Mouse (Mus musculus) liver, embryonic 15.5 days (tissue): ENCODE data around the gene Ddx39. TPM values are rescaled to one million over a fixed set of nuclear protein-coding genes. Genes with fewer than 3 reads are reported as not detected.

Experiments
- ATAC-seq: fragments of 200-750 bp; cut with Nextera tagmentation; 2 replicates; pipeline ENCODE4 v1.8.0; 2017; ENCODE audit warnings: moderate number of reproducible peaks, mild to moderate bottlenecking, moderate library complexity; ENCODE audit not compliant: insufficient read depth
- H3K27ac ChIP-seq: fragments of 300-500 bp; sonication (generic); replicated peaks from 2 replicates; pipeline ENCODE4 v1.5.1; 2015; ENCODE audit warnings: mild to moderate bottlenecking, inconsistent platforms
- H3K27me3 ChIP-seq: fragments of 300-500 bp; sonication (generic); 2 replicates; pipeline ENCODE4 v1.6.1; 2015; ENCODE audit warnings: mild to moderate bottlenecking, inconsistent platforms
- H3K36me3 ChIP-seq: fragments of 300-500 bp; sonication (generic); replicated peaks from 2 replicates; pipeline ENCODE4 v1.6.1; 2015; ENCODE audit warnings: moderate library complexity, mild to moderate bottlenecking, inconsistent platforms
- H3K4me1 ChIP-seq: fragments of 300-500 bp; sonication (generic); replicated peaks from 2 replicates; pipeline ENCODE4 v1.6.1; 2015; ENCODE audit warnings: inconsistent platforms
- H3K4me2 ChIP-seq: fragments of 300-500 bp; sonication (generic); 2 replicates; pipeline ENCODE4 v1.6.1; 2015; ENCODE audit warnings: moderate library complexity, mild to moderate bottlenecking, inconsistent platforms
- H3K4me3 ChIP-seq: fragments of 300-500 bp; sonication (generic); replicated peaks from 2 replicates; pipeline ENCODE4 v1.5.1; 2015; ENCODE audit warnings: mild to moderate bottlenecking, inconsistent platforms
- H3K9ac ChIP-seq: fragments of 300-500 bp; sonication (generic); 2 replicates; pipeline ENCODE4 v1.6.1; 2015; ENCODE audit warnings: moderate library complexity, mild to moderate bottlenecking, inconsistent platforms
- H3K9me3 ChIP-seq: fragments of 300-500 bp; sonication (generic); replicated peaks from 2 replicates; pipeline ENCODE4 v1.6.1; 2016; ENCODE audit warnings: inconsistent platforms
- WGBS: fragments of 180-500 bp; shearing (Covaris S2); methylation state at CpG from one replicate; pipeline ENCODE4 v1.1.7; 2015; ENCODE audit warnings: mixed read lengths; ENCODE audit not compliant: insufficient replicate concordance; 5-methylcytosine and 5-hydroxymethylcytosine counted together
- polyA plus RNA-seq: library from polyadenylated mRNA; unstranded; fragments of >200 nt; fragmentation: Nextera tagmentation; extraction: Ambion mirVana; gene quantifications from 2 replicates; pipeline ENCODE4 v1.2.1, GENCODE M21; 2015

Gene Ddx39
- polyA plus RNA-seq, result 184 and 189 TPM in 2 replicates

DNA sequence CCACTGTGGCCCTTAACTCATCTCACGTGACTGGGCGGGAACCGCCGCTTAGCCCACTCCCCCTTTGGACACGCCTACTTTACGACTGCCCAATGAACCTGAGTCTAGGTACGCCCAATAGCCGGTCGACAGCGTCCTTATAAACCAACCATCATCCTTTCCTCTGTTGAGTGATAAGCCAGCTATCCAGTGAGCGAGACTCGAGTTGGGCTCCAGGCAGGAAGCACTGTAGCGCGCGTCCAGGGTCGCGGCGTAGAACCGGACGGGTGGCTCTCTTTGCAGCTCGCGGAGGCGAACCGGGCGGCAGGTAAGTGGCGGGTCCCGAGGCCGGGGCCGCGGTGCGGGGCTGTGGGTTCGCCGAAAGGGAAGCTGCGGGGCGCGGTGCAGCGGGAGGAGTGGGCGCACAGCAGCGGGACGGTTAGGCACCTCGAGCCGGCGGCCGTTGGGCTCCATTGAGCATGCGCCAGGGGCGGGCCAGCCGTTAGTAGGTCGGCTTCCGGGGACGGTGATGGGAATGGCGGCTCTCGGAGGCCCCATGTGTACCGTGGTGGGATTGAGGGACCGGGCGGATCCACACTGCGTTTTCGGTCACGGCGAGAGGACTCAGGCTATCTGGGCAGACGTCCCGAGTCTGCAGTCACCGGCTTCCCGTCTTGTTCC lies at the start of gene Ddx39:
TSS of gene Ddx39 (plus strand) at position 147 of the 660 bp plus-strand sequence.
- H3K4me2 ChIP-seq, result peak within 1 kb of the TSS; percentile 74
- H3K9me3 ChIP-seq, result no peaks in the 10 kb centered on the region
- H3K4me1 ChIP-seq, result peaks cover 33% of the 10 kb centered on the region
- peak within 1 kb of the TSS; percentile 93 for H3K9ac ChIP-seq
- under 1% methylated on average over 63 of the region's 63 CpGs for WGBS
- H3K27ac ChIP-seq, result peak within 1 kb of the TSS; percentile 97
- H3K36me3 ChIP-seq, result peaks cover 12% of the 10 kb centered on the region
- ATAC-seq, result peak; percentile 100
- H3K4me3 ChIP-seq, result peak within 1 kb of the TSS; percentile 97
- no peaks in the 10 kb centered on the region for H3K27me3 ChIP-seq

DNA sequence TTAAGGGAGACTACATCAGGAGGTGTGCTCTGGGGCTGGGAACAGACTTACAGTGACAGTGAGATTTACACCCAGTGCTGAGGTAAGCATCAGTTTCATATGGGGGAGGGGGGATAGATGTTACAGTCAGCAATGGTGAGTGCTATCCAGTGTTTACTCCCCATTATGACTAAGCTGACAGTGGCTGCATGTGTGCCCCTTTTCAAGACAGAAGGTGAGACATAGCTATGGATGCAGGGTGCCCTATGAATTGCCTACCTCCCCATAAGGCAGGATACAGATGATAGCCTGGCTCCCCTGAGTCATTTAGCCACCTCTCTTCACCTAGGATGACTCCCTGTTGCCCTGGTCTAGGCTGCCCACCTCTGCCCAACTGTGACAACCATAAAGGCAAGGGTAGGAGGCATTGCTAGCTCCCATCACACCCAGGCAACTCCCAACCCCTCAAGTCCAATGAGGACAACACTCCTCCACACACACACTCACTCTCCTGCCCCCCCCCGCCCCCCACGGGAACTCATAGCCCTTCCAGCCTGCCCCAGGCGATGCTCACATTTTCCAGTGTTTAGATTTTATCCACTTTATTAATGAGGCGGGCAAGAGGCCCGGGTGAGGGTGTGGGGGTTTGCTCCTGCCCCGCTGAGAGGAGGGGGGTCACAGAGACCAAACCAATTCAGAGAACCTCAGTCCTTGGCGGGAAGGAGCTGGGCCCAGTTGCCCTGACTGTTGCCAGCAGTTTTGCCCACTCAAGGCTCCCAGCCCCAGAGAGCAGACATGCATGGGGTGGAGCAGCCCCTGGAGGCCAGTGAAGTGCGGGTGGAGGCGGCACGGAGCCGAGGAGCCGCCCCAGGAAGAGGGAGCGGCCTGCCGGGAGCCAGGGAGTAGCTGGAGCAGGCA lies 48.8 kb upstream of the Ddx39 start, which contains the start of gene Ptger1:
TSS of gene Ptger1 (plus strand) at position 710 of the 897 bp plus-strand sequence.
- Histone ChIP-seq H3K4me1 (peaks cover 44% of the 10 kb centered on the region), H3K27ac (no peak within 1 kb of the TSS), H3K9me3 (no peaks in the 10 kb centered on the region), H3K27me3 (peaks cover 20% of the 10 kb centered on the region), H3K36me3 (peaks cover 18% of the 10 kb centered on the region), H3K4me2 (no peak within 1 kb of the TSS), H3K4me3 (no peak within 1 kb of the TSS), H3K9ac (no peak within 1 kb of the TSS)
- ATAC-seq, result no peak
- 31% methylated on average over 14 of the region's 14 CpGs for WGBS

DNA sequence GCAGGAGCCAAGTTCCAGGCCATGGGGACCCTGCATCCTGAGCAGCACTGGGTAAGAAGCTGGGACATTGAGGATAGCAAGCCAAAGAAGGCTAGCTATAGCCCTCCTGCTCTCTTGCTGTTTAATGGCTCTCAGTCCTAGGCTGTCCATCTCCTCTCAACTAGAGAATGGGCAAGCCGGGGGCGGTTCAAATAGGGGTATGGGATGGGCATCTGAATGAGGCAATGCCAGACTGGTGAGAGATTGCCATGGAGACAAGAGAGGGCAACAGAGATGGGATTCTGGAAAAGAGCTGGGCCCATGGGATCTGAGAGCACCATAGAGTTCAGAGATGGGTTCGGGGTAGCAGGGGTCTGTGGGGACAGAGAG lies 48.1 kb upstream of the Ddx39 start:
- H3K4me1 ChIP-seq, result peaks cover 39% of the 10 kb centered on the region
- no peak overlapping the region for H3K4me3 ChIP-seq
- H3K27me3 ChIP-seq, result peaks cover 20% of the 10 kb centered on the region
- no peaks in the 10 kb centered on the region for H3K9me3 ChIP-seq
- peaks cover 25% of the 10 kb centered on the region for H3K36me3 ChIP-seq
- no peak overlapping the region for H3K27ac ChIP-seq
- H3K4me2 ChIP-seq, result no peak overlapping the region
- WGBS, result 76% methylated on average over 3 of the region's 3 CpGs
- H3K9ac ChIP-seq, result no peak overlapping the region
- no peak for ATAC-seq

DNA sequence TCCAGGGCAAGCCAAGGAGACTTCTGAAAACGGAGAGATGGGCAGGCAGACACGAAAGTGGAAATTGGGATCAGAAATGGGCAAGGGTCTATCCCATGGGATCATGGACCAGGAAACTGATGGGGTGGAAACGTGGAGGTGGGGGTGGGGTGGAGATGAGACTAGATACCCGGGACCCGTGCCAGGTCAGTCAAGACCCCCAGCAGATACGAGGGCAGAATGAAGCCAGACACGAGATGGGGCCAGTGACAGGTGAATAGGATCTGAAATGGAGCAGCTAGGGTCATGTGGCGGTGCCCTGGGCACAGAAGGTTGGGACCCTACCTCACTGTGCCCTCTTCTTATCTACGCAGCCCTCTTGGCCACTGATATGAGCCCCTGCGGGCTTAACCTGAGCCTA lies 47.5 kb upstream of the Ddx39 start:
- H3K4me1 ChIP-seq, result peaks cover 32% of the 10 kb centered on the region
- H3K9ac ChIP-seq, result no peak overlapping the region
- WGBS, result 67% methylated on average over 10 of the region's 10 CpGs

DNA sequence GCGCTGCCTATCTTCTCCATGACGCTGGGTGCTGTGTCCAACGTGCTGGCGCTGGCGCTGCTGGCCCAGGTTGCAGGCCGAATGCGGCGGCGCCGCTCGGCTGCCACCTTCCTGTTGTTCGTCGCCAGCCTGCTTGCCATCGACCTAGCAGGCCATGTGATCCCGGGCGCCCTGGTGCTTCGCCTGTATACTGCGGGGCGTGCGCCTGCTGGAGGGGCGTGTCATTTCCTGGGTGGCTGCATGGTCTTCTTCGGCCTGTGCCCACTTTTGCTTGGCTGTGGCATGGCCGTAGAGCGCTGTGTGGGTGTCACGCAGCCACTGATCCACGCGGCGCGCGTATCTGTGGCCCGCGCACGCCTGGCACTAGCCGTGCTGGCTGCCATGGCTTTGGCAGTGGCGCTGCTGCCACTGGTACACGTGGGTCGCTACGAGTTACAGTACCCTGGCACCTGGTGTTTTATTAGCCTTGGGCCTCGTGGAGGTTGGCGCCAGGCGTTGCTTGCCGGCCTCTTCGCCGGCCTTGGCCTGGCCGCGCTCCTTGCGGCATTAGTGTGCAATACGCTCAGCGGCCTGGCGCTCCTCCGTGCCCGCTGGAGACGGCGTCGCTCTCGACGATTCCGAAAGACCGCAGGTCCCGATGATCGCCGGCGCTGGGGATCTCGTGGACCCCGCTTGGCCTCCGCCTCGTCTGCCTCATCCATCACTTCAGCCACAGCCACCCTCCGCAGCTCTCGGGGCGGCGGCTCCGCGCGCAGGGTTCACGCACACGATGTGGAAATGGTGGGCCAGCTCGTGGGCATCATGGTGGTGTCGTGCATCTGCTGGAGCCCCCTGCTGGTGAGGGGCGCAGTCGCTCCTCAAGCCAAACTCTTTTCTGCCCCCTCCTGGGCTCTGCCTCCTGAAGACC lies 46.7 kb upstream of the Ddx39 start:
- peaks cover 20% of the 10 kb centered on the region for H3K27me3 ChIP-seq
- no peaks in the 10 kb centered on the region for H3K9me3 ChIP-seq
- peaks cover 25% of the 10 kb centered on the region for H3K4me1 ChIP-seq
- H3K4me2 ChIP-seq, result peak overlapping the region; percentile 59
- peaks cover 37% of the 10 kb centered on the region for H3K36me3 ChIP-seq
- no peak for ATAC-seq
- no peak overlapping the region for H3K27ac ChIP-seq
- peak overlapping the region; percentile 27 for H3K4me3 ChIP-seq
- H3K9ac ChIP-seq, result no peak overlapping the region
- WGBS, result 40% methylated on average over 80 of the region's 80 CpGs

More for the DNA sequence above, 47.5 kb upstream of the Ddx39 start:
- H3K4me2 ChIP-seq, result no peak overlapping the region
- H3K36me3 ChIP-seq, result peaks cover 31% of the 10 kb centered on the region
- ATAC-seq, result no peak
- H3K27ac ChIP-seq, result no peak overlapping the region
- no peak overlapping the region for H3K4me3 ChIP-seq
- H3K27me3 ChIP-seq, result peaks cover 20% of the 10 kb centered on the region
- no peaks in the 10 kb centered on the region for H3K9me3 ChIP-seq

DNA sequence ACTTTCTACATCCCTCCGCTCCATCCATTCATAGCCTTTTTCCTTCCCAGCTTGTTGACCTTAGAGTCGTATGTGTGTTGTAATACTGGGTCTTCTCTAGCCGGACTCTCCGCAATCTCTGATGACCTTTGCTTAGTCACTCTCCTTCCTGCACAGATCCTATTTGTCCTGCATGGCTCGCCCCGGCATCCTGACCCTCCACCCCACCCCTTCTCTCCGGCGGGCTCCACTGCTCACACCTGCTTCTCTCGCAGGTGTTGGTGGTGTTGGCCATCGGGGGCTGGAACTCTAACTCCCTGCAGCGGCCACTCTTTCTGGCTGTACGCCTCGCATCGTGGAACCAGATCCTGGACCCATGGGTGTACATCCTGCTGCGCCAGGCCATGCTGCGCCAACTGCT lies 46.0 kb upstream of the Ddx39 start:
- Histone ChIP-seq H3K9me3 (no peaks in the 10 kb centered on the region), H3K27me3 (peaks cover 20% of the 10 kb centered on the region), H3K27ac (no peak overlapping the region), H3K4me3 (no peak overlapping the region), H3K9ac (no peak overlapping the region), H3K36me3 (peaks cover 43% of the 10 kb centered on the region), H3K4me1 (peaks cover 25% of the 10 kb centered on the region), H3K4me2 (peak overlapping the region; percentile 59)
- 69% methylated on average over 16 of the region's 16 CpGs for WGBS
- no peak for ATAC-seq

DNA sequence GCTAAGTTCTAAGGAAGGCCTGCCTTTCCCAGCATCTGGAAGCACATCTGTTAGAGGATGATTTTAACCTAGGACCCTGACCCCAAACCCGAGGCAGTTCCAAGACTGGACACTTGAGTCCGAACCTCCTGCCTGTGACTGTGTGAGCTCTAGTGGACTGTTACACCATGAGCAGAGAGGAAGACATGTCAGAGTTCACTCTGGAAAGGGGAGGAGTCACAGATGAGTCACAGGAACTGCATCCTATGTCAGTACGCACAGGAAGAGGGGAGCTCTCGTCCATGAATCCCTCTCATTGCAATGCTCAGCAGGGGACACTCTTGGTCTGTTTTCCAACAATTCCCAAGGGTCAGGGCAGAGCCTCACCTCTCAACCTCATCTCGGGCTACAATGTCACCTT lies 42.0 kb upstream of the Ddx39 start:
- 63% methylated on average over 5 of the region's 5 CpGs for WGBS
- Histone ChIP-seq H3K36me3 (peaks cover 51% of the 10 kb centered on the region), H3K4me2 (no peak overlapping the region), H3K9me3 (no peaks in the 10 kb centered on the region), H3K27ac (no peak overlapping the region), H3K4me3 (no peak overlapping the region), H3K9ac (no peak overlapping the region), H3K27me3 (peaks cover 8% of the 10 kb centered on the region), H3K4me1 (peaks cover 9% of the 10 kb centered on the region)
- no peak for ATAC-seq

DNA sequence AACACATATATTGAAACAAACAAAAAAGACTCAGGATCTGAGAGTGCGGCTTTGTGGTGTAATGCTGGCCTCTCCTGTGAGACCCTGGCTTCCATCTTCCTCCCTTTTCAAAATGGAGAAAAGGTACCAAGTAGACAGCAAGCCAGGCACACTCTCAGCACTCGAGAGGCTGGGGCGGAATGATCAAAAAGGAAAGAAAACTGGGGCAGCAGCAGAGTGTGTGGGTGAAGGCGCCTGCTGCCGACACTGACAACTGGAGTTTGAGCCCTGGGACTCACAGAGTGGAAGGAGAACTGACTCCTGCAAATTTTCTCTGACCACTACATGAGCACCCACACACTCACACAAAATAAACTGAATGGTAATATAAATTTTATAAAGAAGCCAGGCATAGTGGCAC lies 40.5 kb upstream of the Ddx39 start:
- H3K9me3 ChIP-seq, result no peaks in the 10 kb centered on the region
- H3K4me3 ChIP-seq, result no peak overlapping the region
- peaks cover 65% of the 10 kb centered on the region for H3K36me3 ChIP-seq
- H3K4me1 ChIP-seq, result no peaks in the 10 kb centered on the region
- no peak overlapping the region for H3K9ac ChIP-seq
- WGBS, result 80% methylated on average over 5 of the region's 5 CpGs
- ATAC-seq, result no peak
- no peak overlapping the region for H3K27ac ChIP-seq
- H3K27me3 ChIP-seq, result no peaks in the 10 kb centered on the region
- no peak overlapping the region for H3K4me2 ChIP-seq

DNA sequence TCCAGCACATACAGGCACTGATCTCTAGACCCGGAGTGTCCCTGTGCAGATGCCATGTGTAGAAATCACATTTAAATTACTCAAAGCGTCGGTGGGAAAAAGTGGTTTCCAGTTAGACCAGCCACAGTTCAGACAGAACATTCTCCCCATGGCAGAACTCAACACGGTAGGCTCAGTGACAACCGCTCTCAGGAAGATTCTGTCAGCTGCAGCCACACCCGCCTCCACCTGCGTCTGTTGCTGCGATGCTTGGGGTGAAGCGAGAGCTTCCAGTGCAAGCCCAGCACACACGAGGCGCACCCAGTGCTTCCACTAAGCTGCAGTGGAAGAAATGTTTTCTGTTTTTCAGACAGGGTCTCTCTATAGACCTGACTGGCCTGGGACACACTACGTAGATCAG lies 35.1 kb upstream of the Ddx39 start:
- Histone ChIP-seq H3K9me3 (no peaks in the 10 kb centered on the region), H3K27ac (no peak overlapping the region), H3K27me3 (no peaks in the 10 kb centered on the region), H3K9ac (no peak overlapping the region), H3K36me3 (peaks cover 58% of the 10 kb centered on the region), H3K4me3 (no peak overlapping the region), H3K4me1 (peaks cover 10% of the 10 kb centered on the region; the same call in 1 of the 2 replicates), H3K4me2 (no peak overlapping the region)
- 80% methylated on average over 12 of the region's 12 CpGs for WGBS
- no peak for ATAC-seq

DNA sequence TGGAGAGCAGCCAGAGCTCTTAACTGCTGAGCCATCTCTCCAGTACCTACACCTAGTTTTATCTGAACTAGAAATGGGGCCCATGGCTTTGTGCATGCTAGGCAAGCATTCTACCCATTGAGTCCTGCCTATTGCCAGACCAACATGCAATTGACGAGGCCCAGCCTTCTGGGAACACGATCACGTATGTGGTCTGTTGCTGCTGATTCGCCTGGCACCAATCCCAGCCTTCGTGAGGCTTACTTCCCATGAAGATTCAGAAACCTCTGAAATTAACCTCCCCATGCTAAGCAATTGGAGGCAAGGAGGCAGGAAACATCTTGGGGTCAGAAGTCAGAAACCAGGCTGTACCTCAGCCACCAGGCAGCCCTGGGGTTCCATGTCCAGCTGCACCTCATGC lies 34.4 kb upstream of the Ddx39 start:
- H3K27ac ChIP-seq, result no peak overlapping the region
- H3K9me3 ChIP-seq, result no peaks in the 10 kb centered on the region

More for the DNA sequence above, 34.4 kb upstream of the Ddx39 start:
- Histone ChIP-seq H3K4me2 (no peak overlapping the region), H3K36me3 (peaks cover 65% of the 10 kb centered on the region), H3K27me3 (no peaks in the 10 kb centered on the region), H3K4me3 (no peak overlapping the region), H3K4me1 (peaks cover 10% of the 10 kb centered on the region; the same call in 1 of the 2 replicates), H3K9ac (no peak overlapping the region)
- ATAC-seq, result no peak
- WGBS, result 70% methylated on average over 5 of the region's 5 CpGs
